Mouse (Mus musculus): ENCODE data around the gene Tenm3. TPM values are rescaled to one million over a fixed set of nuclear protein-coding genes. Genes with fewer than 3 reads are reported as not detected.

The Tenm3 gene
- total and polyA plus RNA-seq, 3 experiments: 0.01 to 0.11 TPM; not detected in 1

DNA sequence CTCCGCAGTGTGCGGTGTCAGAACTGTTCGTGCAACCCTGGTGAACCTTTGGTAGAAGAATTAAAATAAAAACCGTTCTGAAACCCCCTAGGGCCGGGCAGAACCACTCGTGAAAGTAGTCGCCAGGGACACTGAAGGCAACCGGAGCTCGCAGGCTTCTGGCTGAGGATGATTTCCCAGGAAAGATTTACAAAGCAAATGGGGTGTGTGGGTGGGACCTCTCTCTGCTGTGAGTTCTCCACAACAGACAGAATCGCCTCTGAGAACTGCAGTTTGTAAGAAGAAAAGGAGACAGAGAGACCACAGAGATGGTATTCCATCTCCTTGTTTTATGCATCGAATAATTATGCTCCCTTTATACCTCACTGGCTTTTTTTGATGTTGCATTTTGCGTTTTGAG lies 122.4 kb downstream of the Tenm3 start:
- DNase-seq (ENCODE audit: low spot score) (no peak), ATAC-seq (ENCODE audit: extremely low read depth, insufficient number of reproducible peaks, low FRiP score, poor library complexity, severe bottlenecking) (no peak)
- H3K4me3 ChIP-seq (ENCODE audit: low read depth, low read length): no peak overlapping the region
- no peaks in the 10 kb centered on the region for H3K4me1 ChIP-seq (ENCODE audit: insufficient read depth, low read depth, low read length)
- H3K27me3 ChIP-seq (ENCODE audit: insufficient read depth, low read length): no peaks in the 10 kb centered on the region
- no peak for TF ChIP-seq TAL1 (conservative IDR thresholded peaks at IDR 0.05; ENCODE audit: low read depth, low read length)
- no peak for TF ChIP-seq GATA1 (IDR thresholded peaks at IDR 0.05; ENCODE audit: borderline replicate concordance, low read length)
- no peak for TF ChIP-seq POLR2AphosphoS5 (IDR thresholded peaks at IDR 0.05; ENCODE audit: insufficient replicate concordance, low read depth, low read length)
- TF ChIP-seq GATA2 (IDR thresholded peaks at IDR 0.05; ENCODE audit: borderline replicate concordance, low read depth, low read length): no peak
- TF ChIP-seq CTCF (IDR thresholded peaks at IDR 0.05; ENCODE audit: low read depth, low read length): no peak
- peaks cover 25% of the 10 kb centered on the region for H3K9me3 ChIP-seq (replicated peaks)
- H3K36me3 ChIP-seq (replicated peaks): no peaks in the 10 kb centered on the region

DNA sequence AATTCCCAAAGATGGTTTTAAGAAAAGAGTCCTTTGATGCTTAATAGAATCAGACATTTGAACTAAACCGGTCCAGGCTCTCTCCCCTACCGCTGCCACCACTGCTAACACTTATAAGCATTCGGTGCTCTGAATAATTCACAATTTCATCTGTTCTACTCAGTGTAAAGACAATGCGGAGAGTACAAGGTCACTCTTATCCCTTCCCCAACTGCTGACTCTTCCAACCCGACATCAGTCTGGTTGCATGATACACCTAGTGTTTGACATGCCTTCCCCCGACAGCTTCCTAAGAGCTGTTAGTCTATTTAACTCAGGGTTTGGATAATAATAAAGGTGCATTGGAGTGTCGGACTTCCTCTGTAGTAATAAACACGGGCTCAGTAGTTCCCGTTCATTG lies 128.1 kb downstream of the Tenm3 start:
- ATAC-seq (ENCODE audit: extremely low read depth, insufficient number of reproducible peaks, low FRiP score, poor library complexity, severe bottlenecking): no peak
- H3K4me3 ChIP-seq (ENCODE audit: low read depth, low read length): no peak overlapping the region
- no peaks in the 10 kb centered on the region for H3K27me3 ChIP-seq (ENCODE audit: insufficient read depth, low read length)
- H3K9me3 ChIP-seq (replicated peaks): peaks cover 22% of the 10 kb centered on the region
- DNase-seq (ENCODE audit: low spot score): no peak
- no peak for TF ChIP-seq TAL1 (conservative IDR thresholded peaks at IDR 0.05; ENCODE audit: low read depth, low read length)
- TF ChIP-seq CTCF (IDR thresholded peaks at IDR 0.05; ENCODE audit: low read depth, low read length): no peak
- TF ChIP-seq POLR2AphosphoS5 (IDR thresholded peaks at IDR 0.05; ENCODE audit: insufficient replicate concordance, low read depth, low read length): no peak
- TF ChIP-seq GATA2 (IDR thresholded peaks at IDR 0.05; ENCODE audit: borderline replicate concordance, low read depth, low read length): no peak
- TF ChIP-seq GATA1 (IDR thresholded peaks at IDR 0.05; ENCODE audit: borderline replicate concordance, low read length): no peak
- no peaks in the 10 kb centered on the region for H3K36me3 ChIP-seq (replicated peaks)
- H3K4me1 ChIP-seq (ENCODE audit: insufficient read depth, low read depth, low read length): no peaks in the 10 kb centered on the region

DNA sequence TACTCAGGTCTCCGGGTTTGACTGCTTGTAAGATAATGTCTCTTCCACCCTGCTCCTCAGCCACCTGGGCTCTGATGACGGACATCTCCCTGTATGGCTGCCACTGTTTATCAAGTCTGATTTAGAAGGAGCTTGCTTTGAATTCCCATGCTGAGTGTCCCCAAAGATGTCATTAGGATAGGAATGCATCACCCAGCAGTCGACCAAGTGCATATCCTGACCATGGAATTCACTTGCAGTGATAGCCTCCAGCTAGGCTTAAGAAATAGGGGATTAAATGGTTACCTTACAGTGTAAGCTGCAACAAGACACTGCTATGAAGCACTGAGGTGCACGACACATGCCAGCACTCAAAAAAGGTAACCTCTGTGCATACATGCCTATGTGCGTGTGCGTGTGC lies 137.1 kb downstream of the Tenm3 start:
- ATAC-seq (ENCODE audit: extremely low read depth, insufficient number of reproducible peaks, low FRiP score, poor library complexity, severe bottlenecking) (no peak), DNase-seq (ENCODE audit: low spot score) (no peak)
- TF ChIP-seq CTCF (IDR thresholded peaks at IDR 0.05; ENCODE audit: low read depth, low read length) (no peak), POLR2AphosphoS5 (IDR thresholded peaks at IDR 0.05; ENCODE audit: insufficient replicate concordance, low read depth, low read length) (no peak), GATA2 (IDR thresholded peaks at IDR 0.05; ENCODE audit: borderline replicate concordance, low read depth, low read length) (no peak), GATA1 (IDR thresholded peaks at IDR 0.05; ENCODE audit: borderline replicate concordance, low read length) (no peak), TAL1 (conservative IDR thresholded peaks at IDR 0.05; ENCODE audit: low read depth, low read length) (no peak)
- Histone ChIP-seq H3K27me3 (ENCODE audit: insufficient read depth, low read length) (no peaks in the 10 kb centered on the region), H3K4me1 (ENCODE audit: insufficient read depth, low read depth, low read length) (no peaks in the 10 kb centered on the region), H3K4me3 (ENCODE audit: low read depth, low read length) (no peak overlapping the region), H3K9me3 (replicated peaks) (peaks cover 48% of the 10 kb centered on the region), H3K36me3 (replicated peaks) (no peaks in the 10 kb centered on the region)

DNA sequence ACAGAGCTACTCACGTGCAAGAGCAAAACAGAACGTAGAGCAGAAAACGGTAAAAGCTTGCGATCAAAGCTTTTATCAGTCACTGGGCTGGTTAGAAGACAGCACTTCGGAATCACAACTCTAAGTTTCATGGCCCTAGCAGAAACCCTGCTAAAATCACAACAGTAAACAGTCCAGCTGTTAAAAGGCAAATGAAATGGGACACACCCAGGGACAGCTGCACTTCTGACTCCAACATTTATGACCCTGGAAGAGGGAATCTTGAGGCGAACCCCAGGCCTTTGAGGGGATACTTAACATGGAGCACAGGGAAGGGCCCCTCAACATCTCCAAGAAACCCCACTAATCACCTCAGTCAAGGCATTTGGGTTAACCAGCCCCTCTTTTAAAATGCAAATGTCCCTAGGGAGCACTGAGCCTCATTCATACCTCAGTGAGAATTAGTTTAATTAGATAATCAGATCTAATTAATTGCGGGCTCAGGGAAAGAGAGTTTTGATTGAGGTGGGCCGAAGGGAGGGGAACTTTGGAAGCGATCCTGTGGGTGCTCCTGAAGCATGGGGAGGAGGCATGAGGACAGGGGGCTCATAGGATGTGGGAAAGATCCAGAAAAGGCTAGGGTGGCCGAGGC lies 138.8 kb downstream of the Tenm3 start:
- peaks cover 50% of the 10 kb centered on the region for H3K9me3 ChIP-seq (replicated peaks)
- H3K4me1 ChIP-seq (ENCODE audit: insufficient read depth, low read depth, low read length): no peaks in the 10 kb centered on the region
- no peaks in the 10 kb centered on the region for H3K36me3 ChIP-seq (replicated peaks)
- TF ChIP-seq GATA1 (IDR thresholded peaks at IDR 0.05; ENCODE audit: borderline replicate concordance, low read length) (no peak), TAL1 (conservative IDR thresholded peaks at IDR 0.05; ENCODE audit: low read depth, low read length) (no peak), CTCF (IDR thresholded peaks at IDR 0.05; ENCODE audit: low read depth, low read length) (no peak), POLR2AphosphoS5 (IDR thresholded peaks at IDR 0.05; ENCODE audit: insufficient replicate concordance, low read depth, low read length) (no peak), GATA2 (IDR thresholded peaks at IDR 0.05; ENCODE audit: borderline replicate concordance, low read depth, low read length) (no peak)
- H3K4me3 ChIP-seq (ENCODE audit: low read depth, low read length): no peak overlapping the region
- no peak for ATAC-seq (ENCODE audit: extremely low read depth, insufficient number of reproducible peaks, low FRiP score, poor library complexity, severe bottlenecking)
- H3K27me3 ChIP-seq (ENCODE audit: insufficient read depth, low read length): no peaks in the 10 kb centered on the region
- DNase-seq (ENCODE audit: low spot score): no peak

- DNase-seq (ENCODE audit: low spot score) (no peak), ATAC-seq (ENCODE audit: extremely low read depth, insufficient number of reproducible peaks, low FRiP score, poor library complexity, severe bottlenecking) (no peak)
- Histone ChIP-seq H3K9me3 (replicated peaks) (peaks cover 51% of the 10 kb centered on the region), H3K4me3 (ENCODE audit: low read depth, low read length) (no peak overlapping the region), H3K27me3 (ENCODE audit: insufficient read depth, low read length) (no peaks in the 10 kb centered on the region), H3K36me3 (replicated peaks) (no peaks in the 10 kb centered on the region), H3K4me1 (ENCODE audit: insufficient read depth, low read depth, low read length) (no peaks in the 10 kb centered on the region)
- TF ChIP-seq GATA2 (IDR thresholded peaks at IDR 0.05; ENCODE audit: borderline replicate concordance, low read depth, low read length): no peak
Observed at GRCm38 (mm10) chr8:48704485-48704884, 139.3 kb downstream of the Tenm3 start.

DNA sequence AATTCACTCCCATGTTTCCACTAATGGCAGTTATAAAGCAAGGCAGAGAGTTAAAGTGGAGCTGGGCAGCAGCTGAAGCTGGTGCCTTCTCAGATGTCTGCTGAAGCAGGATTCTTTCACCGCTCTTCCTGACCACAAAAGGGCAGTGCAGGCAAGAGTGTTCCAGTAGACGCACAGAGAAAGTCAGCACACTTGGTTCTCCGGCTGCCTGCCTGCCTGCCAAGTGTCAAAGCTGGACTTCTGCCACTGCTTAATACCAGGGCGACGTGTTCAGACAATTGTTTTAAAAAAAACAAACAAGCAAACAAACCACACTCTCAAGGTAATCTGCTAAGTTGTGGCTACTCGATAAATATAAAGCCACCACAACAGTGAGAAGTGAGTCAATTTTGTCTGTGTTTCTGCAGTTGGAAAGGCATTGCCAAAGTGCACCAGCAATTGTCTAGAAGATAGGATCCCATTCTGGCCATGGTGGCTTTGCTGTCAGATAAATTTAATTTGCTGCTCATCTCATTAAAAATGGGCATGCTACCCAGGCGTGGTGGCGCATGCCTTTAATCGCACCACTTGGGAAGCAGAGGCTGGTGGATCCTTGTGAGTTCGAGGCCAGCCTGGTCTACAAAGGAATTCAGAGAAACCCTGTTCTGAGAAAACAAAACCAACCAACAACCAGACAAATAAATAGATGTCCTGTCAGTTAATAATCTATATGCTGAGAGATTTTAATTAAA lies 152.9 kb downstream of the Tenm3 start:
- DNase-seq (ENCODE audit: low spot score) (no peak), ATAC-seq (ENCODE audit: extremely low read depth, insufficient number of reproducible peaks, low FRiP score, poor library complexity, severe bottlenecking) (no peak)
- Histone ChIP-seq H3K9me3 (replicated peaks) (peaks cover 38% of the 10 kb centered on the region), H3K4me1 (ENCODE audit: insufficient read depth, low read depth, low read length) (no peaks in the 10 kb centered on the region), H3K4me3 (ENCODE audit: low read depth, low read length) (no peak overlapping the region), H3K27me3 (ENCODE audit: insufficient read depth, low read length) (no peaks in the 10 kb centered on the region), H3K36me3 (replicated peaks) (no peaks in the 10 kb centered on the region)
- TF ChIP-seq CTCF (IDR thresholded peaks at IDR 0.05; ENCODE audit: low read depth, low read length) (no peak), GATA2 (IDR thresholded peaks at IDR 0.05; ENCODE audit: borderline replicate concordance, low read depth, low read length) (no peak), POLR2AphosphoS5 (IDR thresholded peaks at IDR 0.05; ENCODE audit: insufficient replicate concordance, low read depth, low read length) (no peak), TAL1 (conservative IDR thresholded peaks at IDR 0.05; ENCODE audit: low read depth, low read length) (no peak), GATA1 (IDR thresholded peaks at IDR 0.05; ENCODE audit: borderline replicate concordance, low read length) (no peak)

Data from G1E (cell line).